Mouse (Mus musculus) lung, embryonic 16.5 days (tissue): Measurements from ENCODE around the gene Ddx43. TPM values are rescaled to one million over a fixed set of nuclear protein-coding genes. Genes with fewer than 3 reads are reported as not detected.
"Not testable (repeated sequence)": the region's sequence is repeated elsewhere in the genome, so short reads cannot be mapped to it uniquely, and the experiment has no call there.

ENCODE experiments used
- ATAC-seq: fragments of 200-750 bp; cut with Nextera tagmentation; 2 replicates; pipeline ENCODE4 v1.8.0; 2017; ENCODE audit warnings: low read depth, mild to moderate bottlenecking, moderate library complexity
- H3K27ac ChIP-seq: fragments of 300-500 bp; sonication (generic); 2 replicates; pipeline ENCODE4 v1.5.1; 2014; ENCODE audit warnings: mild to moderate bottlenecking, control low read depth, low read length
- H3K27me3 ChIP-seq: fragments of 300-500 bp; sonication (generic); 2 replicates; pipeline ENCODE4 v1.6.1; 2014; ENCODE audit warnings: low read depth, low read length, mixed read lengths; ENCODE audit not compliant: control insufficient read depth, insufficient read depth
- H3K36me3 ChIP-seq: fragments of 300-500 bp; sonication (generic); 2 replicates; pipeline ENCODE4 v1.6.1; 2014; ENCODE audit warnings: low read length; ENCODE audit not compliant: control insufficient read depth, insufficient read depth
- H3K4me1 ChIP-seq: fragments of 300-500 bp; sonication (generic); replicated peaks from 2 replicates; pipeline ENCODE4 v1.6.1; 2014; ENCODE audit warnings: low read length, mixed read lengths; ENCODE audit not compliant: control insufficient read depth, insufficient read depth
- H3K4me2 ChIP-seq: fragments of 300-500 bp; sonication (generic); 2 replicates; pipeline ENCODE4 v1.6.1; 2014; ENCODE audit warnings: low read depth, low read length, control low read depth
- H3K4me3 ChIP-seq: fragments of 300-500 bp; sonication (generic); 2 replicates; pipeline ENCODE4 v1.5.1; 2014; ENCODE audit warnings: mild to moderate bottlenecking, low read length, control low read depth
- H3K9ac ChIP-seq: fragments of 300-500 bp; sonication (generic); 2 replicates; pipeline ENCODE4 v1.6.1; 2014; ENCODE audit warnings: low read length, control low read depth
- H3K9me3 ChIP-seq: fragments of 300-500 bp; sonication (generic); 2 replicates; pipeline ENCODE4 v1.6.1; 2016; ENCODE audit warnings: low read length; ENCODE audit not compliant: control insufficient read depth
- WGBS: fragments of 180-500 bp; shearing (Covaris S2); extraction: QIAGEN DNeasy Blood & Tissue Kit; methylation state at CpG from one replicate; pipeline ENCODE4 v1.1.7; 2014; 5-methylcytosine and 5-hydroxymethylcytosine counted together
- polyA plus RNA-seq: library from polyadenylated mRNA; unstranded; fragments of >200 nt; fragmentation: Nextera tagmentation; extraction: Ambion mirVana; gene quantifications from 2 replicates; pipeline ENCODE4 v1.2.1, GENCODE M21; 2015

The Ddx43 gene
- polyA plus RNA-seq, 1 experiment from 2014 or later = 0.11 TPM

DNA sequence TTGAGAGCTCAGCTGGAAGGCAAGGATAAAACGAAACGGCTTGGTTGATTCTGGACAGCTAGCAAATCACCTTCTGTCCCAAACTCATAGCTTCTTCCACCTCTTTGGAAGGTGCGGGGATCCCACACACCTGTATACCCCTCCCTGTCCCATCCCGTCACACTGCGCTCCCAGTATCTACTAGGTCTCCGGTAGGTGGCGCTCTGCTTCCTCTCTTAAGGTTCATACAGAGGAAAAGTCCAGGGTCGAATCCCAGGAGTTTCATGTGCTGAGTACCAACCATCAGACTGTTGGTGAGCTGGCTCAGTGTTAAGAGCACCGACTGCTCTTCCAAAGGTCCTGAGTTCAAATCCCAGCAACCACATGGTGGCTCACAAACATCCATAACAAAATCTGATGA is 37.5 kb upstream of the Ddx43 start:
- peak; percentile 60; the same call in 1 of the 2 replicates for ATAC-seq
- H3K4me3 ChIP-seq = no peak overlapping the region

DNA sequence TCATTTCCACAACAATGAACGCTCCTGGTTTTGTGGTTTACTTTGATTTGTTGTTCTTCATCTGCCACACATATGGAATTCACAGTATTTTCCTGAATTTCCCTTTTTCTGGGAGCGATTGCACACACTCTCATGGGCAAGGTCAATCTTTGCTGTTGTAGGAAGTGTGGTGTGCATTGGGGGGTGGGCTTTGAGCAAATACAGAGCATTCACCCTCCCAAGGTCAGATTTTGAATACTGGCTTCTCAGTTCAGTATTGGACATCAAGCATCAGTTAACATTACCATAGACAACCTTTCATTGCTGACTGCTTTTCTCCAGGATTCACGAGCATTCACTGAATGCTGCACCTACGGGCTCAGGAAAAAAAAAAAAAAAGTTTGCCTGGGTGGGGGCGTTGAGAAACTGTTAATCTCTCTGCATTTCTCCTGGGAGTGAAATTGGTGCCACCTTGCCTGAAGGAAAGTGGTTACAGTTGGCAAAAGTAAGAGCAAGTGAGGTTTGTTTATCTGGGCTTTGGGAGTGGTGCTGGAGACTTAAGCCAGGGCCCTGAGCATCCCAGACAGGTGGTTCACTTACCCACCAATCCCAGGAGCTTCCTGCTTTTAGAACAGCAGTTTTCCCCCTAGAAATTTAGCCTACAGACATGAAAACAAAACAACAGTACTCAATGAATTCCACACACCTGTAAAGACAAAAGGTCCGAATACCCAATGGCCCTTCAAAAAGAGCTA is 35.7 kb upstream of the Ddx43 start:
- H3K4me3 ChIP-seq = no peak overlapping the region
- WGBS = 77% methylated on average over 6 of the region's 6 CpGs
- no peak overlapping the region for H3K4me2 ChIP-seq
- no peak for ATAC-seq
- H3K27ac ChIP-seq = no peak overlapping the region
- no peak overlapping the region for H3K9ac ChIP-seq
- H3K9me3 ChIP-seq = no peaks in the 10 kb centered on the region
- H3K27me3 ChIP-seq = no peaks in the 10 kb centered on the region
- no peaks in the 10 kb centered on the region for H3K36me3 ChIP-seq
- 0 out of 2 replicates have a peak, but pooled peaks cover 3% of the 10 kb centered on the region for H3K4me1 ChIP-seq

More for the DNA sequence above, 37.5 kb upstream of the Ddx43 start:
- H3K27me3 ChIP-seq = no peaks in the 10 kb centered on the region
- H3K27ac ChIP-seq = no peak overlapping the region
- H3K36me3 ChIP-seq = no peaks in the 10 kb centered on the region
- H3K9ac ChIP-seq = no peak overlapping the region
- WGBS = 12% methylated on average over 9 of the region's 9 CpGs
- no peak overlapping the region for H3K4me2 ChIP-seq
- H3K9me3 ChIP-seq = no peaks in the 10 kb centered on the region
- 0 out of 2 replicates have a peak, but pooled peaks cover under 1% of the 10 kb centered on the region for H3K4me1 ChIP-seq

DNA sequence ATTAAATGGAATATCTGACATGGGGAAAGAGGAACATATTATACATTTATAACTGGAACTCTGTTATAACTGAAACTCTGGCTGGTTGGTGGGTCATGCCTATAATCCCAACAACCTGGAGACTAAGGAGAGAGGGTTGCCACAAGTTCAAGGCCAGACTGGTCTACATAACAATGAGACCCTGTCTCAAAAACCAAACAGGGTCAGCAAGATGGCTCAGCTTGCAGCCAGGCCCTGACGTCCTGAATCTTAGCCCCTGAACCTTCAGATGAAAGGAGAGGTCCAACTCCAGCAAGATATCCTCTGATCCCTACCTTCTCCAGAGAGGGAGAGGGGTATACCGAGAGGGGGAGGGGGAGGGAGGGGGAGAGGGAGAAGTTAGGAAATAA is 35.1 kb upstream of the Ddx43 start:
- Histone ChIP-seq H3K4me1 (0 out of 2 replicates have a peak, but pooled peaks cover 3% of the 10 kb centered on the region), H3K4me2 (no peak overlapping the region), H3K27ac (no peak overlapping the region), H3K9ac (no peak overlapping the region), H3K27me3 (no peaks in the 10 kb centered on the region), H3K4me3 (no peak overlapping the region), H3K36me3 (no peaks in the 10 kb centered on the region), H3K9me3 (no peaks in the 10 kb centered on the region)
- ATAC-seq = no peak
- 28% methylated on average over 2 of the region's 2 CpGs for WGBS

DNA sequence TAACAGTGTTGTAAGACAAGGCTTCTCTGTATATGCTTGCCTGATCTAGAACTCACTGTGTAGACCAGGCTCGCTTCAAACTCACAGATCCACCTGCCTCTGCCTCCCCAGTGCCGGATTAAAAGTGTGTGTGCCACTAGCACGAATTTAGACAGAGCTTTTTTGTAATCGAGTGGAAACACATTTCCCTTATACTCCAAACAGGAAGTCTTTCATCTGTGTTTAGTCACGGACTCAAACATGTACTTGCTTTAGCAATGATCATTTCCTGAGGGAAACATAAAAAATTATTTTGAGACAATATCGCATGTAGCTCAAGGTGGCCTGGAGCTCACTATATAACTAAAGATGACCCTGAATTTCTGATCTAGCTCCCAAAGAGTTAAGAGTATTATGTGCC is 32.2 kb upstream of the Ddx43 start:
- H3K4me2 ChIP-seq = no peak overlapping the region
- H3K36me3 ChIP-seq = no peaks in the 10 kb centered on the region
- no peak for ATAC-seq
- H3K9ac ChIP-seq = no peak overlapping the region
- H3K27me3 ChIP-seq = no peaks in the 10 kb centered on the region
- H3K4me3 ChIP-seq = no peak overlapping the region
- no peaks in the 10 kb centered on the region for H3K9me3 ChIP-seq
- 0 out of 2 replicates have a peak, but pooled peaks cover 3% of the 10 kb centered on the region for H3K4me1 ChIP-seq
- WGBS = 57% methylated on average over 6 of the region's 6 CpGs
- H3K27ac ChIP-seq = no peak overlapping the region

DNA sequence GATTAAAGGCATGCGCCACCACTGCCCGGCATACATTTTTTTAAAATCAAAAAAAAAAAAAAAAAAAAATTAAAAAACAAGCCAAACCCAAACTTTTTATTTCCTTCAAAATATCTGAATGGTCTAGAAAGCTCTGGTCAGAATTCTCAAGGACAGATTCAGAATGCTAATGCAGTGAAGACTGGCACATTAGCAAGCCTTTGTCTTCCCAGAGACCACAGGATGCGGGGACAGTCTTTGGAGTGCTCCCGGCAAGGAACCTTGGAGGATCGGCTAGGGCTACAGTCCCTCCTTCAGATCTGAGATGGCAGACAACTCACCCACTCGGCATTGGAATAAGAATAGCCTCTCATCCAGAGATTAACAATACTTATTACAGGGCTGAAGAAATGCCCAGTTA is 30.9 kb upstream of the Ddx43 start:
- H3K9me3 ChIP-seq = no peaks in the 10 kb centered on the region
- ATAC-seq = no peak
- H3K27me3 ChIP-seq = no peaks in the 10 kb centered on the region
- H3K9ac ChIP-seq = no peak overlapping the region
- H3K36me3 ChIP-seq = no peaks in the 10 kb centered on the region
- 90% methylated on average over 6 of the region's 6 CpGs for WGBS
- 0 out of 2 replicates have a peak, but pooled peaks cover 3% of the 10 kb centered on the region for H3K4me1 ChIP-seq
- H3K4me2 ChIP-seq = no peak overlapping the region
- H3K27ac ChIP-seq = no peak overlapping the region
- H3K4me3 ChIP-seq = no peak overlapping the region

DNA sequence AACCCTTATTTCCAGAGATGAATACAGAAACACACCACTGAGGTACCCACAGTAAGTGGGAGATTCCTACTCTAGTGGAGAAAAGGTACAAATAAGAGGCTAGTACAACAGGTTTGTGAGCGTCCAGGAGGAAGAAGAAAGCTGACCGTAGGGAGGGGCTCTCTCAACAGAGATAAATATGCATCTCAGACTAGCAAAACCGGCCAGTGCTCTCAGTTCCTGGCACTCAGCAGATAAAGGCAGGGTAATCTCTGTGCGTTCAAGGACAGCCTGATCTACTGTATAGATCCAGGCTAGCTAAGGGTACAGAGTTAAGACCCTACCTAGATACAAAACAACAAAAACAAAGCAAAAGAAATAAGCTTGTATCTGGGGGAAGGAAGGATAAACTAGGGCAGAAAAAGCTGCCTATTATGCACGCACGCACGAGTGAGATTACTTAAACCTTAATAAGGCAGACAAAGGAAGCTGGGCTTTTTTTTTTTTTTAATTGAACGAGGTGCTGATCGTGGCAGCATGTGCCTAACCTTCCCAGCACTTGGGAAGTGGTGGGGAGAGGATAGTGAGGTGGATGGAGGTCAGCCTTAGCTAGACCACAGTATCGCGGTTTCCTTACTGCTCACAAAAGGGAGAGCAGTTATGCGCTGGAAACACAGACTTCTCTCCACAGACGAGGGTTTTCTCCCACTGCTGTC is 29.6 kb upstream of the Ddx43 start:
- Histone ChIP-seq H3K27me3 (no peaks in the 10 kb centered on the region), H3K4me1 (0 out of 2 replicates have a peak, but pooled peaks cover 3% of the 10 kb centered on the region), H3K9ac (no peak overlapping the region), H3K4me3 (no peak overlapping the region), H3K36me3 (no peaks in the 10 kb centered on the region), H3K9me3 (no peaks in the 10 kb centered on the region), H3K4me2 (no peak overlapping the region), H3K27ac (no peak overlapping the region)
- no peak for ATAC-seq
- 56% methylated on average over 13 of the region's 13 CpGs for WGBS

DNA sequence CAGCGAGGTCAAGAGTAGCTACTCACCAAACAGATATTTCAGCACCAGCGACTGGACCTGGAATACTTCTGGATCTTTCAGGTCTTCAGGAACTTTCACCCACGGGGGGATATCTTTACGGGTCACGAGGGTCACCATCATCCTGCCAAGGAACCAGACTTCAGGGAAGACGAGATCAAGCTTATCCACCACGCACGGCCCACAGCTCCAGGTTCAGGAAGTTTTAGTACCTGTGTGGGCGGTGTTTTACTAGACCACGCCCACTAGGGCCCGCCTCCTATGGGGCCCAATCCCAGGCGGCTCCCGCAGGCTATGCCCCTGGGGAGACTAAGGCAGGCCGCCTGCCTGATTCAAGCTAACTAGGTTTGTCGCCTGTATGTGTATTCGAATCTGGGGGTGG is 27.6 kb upstream of the Ddx43 start, which contains the start of gene Dppa5a:
Gene Dppa5a (minus strand): TSS at position 219 of the 400 bp plus-strand sequence.
- not testable (repeated sequence) for H3K27ac ChIP-seq, H3K4me2 ChIP-seq, H3K4me1 ChIP-seq, ATAC-seq, H3K9ac ChIP-seq, H3K9me3 ChIP-seq, H3K36me3 ChIP-seq, H3K27me3 ChIP-seq, H3K4me3 ChIP-seq
- WGBS = 84% methylated on average over 16 of the region's 16 CpGs

DNA sequence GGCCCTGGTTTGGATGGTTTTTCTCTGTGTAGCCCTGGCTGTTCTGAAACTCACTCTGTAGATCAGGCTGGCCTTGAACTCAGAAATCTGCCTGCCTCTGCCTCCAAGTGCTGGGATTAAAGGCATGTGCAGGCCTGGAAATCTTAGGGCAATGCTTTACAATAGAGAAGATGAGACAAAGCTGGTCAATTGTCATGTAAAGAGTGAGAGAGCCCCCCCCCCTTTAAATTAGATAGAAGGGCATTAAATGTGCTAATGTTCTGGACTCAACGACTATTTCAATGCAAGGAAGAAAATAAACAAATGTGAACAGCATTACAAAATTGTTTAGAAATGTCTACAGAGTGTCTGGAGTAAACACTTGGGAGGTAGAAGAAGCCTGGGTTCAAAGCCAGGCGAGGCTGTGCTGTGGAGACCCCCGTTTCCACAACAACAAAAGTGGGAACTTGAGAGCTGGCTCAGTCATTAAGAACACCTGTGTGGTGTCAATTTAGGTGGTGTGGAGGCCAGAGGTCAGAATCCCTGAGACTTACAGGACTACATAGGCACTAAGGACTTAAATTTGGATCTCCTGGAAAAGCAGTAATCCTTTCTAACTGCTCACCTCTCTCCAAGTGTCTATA is 26.8 kb upstream of the Ddx43 start:
- H3K36me3 ChIP-seq = no peaks in the 10 kb centered on the region
- no peak overlapping the region for H3K4me2 ChIP-seq
- no peak overlapping the region for H3K4me3 ChIP-seq
- H3K9me3 ChIP-seq = no peaks in the 10 kb centered on the region
- ATAC-seq = no peak
- WGBS = 62% methylated on average over 3 of the region's 3 CpGs
- no peaks in the 10 kb centered on the region for H3K4me1 ChIP-seq
- no peak overlapping the region for H3K9ac ChIP-seq
- H3K27me3 ChIP-seq = no peaks in the 10 kb centered on the region
- no peak overlapping the region for H3K27ac ChIP-seq

DNA sequence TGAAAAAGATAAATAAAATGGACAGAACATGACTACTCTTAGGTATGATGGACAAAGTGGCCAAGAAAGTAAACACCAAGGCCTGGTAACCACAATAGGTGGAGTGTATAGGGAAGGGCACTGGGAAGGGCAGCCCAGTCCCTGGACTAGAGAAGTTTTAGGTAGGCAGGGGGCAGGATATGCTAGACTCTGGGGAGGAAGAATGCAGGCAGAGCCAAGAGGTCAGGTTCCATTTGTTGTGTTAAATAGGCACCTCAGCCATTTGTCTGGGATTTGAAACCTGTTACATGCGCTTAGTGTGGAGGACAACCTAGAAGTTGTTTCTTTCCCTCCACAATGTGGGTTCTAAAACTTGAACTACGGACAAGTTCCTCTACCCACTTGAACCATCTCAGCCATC is 26.2 kb upstream of the Ddx43 start:
- H3K27me3 ChIP-seq = no peaks in the 10 kb centered on the region
- 85% methylated on average over 2 of the region's 2 CpGs for WGBS
- no peaks in the 10 kb centered on the region for H3K36me3 ChIP-seq
- no peak for ATAC-seq
- no peak overlapping the region for H3K4me2 ChIP-seq
- no peak overlapping the region for H3K9ac ChIP-seq
- H3K27ac ChIP-seq = no peak overlapping the region
- no peak overlapping the region for H3K4me3 ChIP-seq
- H3K4me1 ChIP-seq = no peaks in the 10 kb centered on the region
- no peaks in the 10 kb centered on the region for H3K9me3 ChIP-seq
